Mouse (Mus musculus) MEL-GATA-1-ER (cell line): ENCODE data around the gene Jph4.

Experiments
- DNase-seq: peaks from one replicate; pipeline ENCODE4 v3.0.0-alpha.2; 2012; ENCODE audit warnings: low read depth; ENCODE audit errors: extremely low read depth

Gene Jph4

GRCm38 (mm10) chr14:55064481-55065370, 52.0 kb downstream of the Jph4 start:
- DNase-seq: no peak

GRCm38 (mm10) chr14:55063581-55064381, 53.0 kb downstream of the Jph4 start:
- DNase-seq: no peak

- no peak for DNase-seq
These were observed 53.6 kb downstream of the Jph4 start for GRCm38 (mm10) chr14:55063117-55063516.

- DNase-seq: peak; percentile 72
These were observed 54.1 kb downstream of the Jph4 start for GRCm38 (mm10) chr14:55062626-55063025.

- DNase-seq: no peak
These were observed 54.9 kb downstream of the Jph4 start for GRCm38 (mm10) chr14:55061845-55062244.

GRCm38 (mm10) chr14:55059931-55060330, 56.8 kb downstream of the Jph4 start:
- DNase-seq: no peak

- no peak for DNase-seq
These were observed 57.7 kb downstream of the Jph4 start for GRCm38 (mm10) chr14:55059009-55059408.
